Mouse (Mus musculus) E14TG2a.4 (cell line): ENCODE results near the gene Cxcr3.

Experiments used
- H3K27me3 ChIP-seq: 2 replicates; pipeline ENCODE4 v1.6.1; 2014; ENCODE audit warnings: low read length, control low read depth; ENCODE audit not compliant: insufficient read depth
- H3K36me3 ChIP-seq: 2 replicates; pipeline ENCODE4 v1.6.1; 2014; ENCODE audit warnings: low read length, control low read depth; ENCODE audit not compliant: insufficient read depth
- H3K4me1 ChIP-seq: replicated peaks from 2 replicates; pipeline ENCODE4 v1.6.1; 2014; ENCODE audit warnings: low read depth, low read length, control low read depth
- H3K4me3 ChIP-seq: replicated peaks from 2 replicates; pipeline ENCODE4 v1.5.1; 2014; ENCODE audit warnings: mild to moderate bottlenecking, low read length
- H3K9me3 ChIP-seq: 2 replicates; pipeline ENCODE4 v1.6.1; 2014; ENCODE audit warnings: low read length, control low read depth
- CTCF ChIP-seq: conservative IDR thresholded peaks from 2 replicates; pipeline ENCODE4 v1.5.1; 2014; ENCODE audit warnings: low read length
- NANOG ChIP-seq: IDR thresholded peaks from 2 replicates; pipeline ENCODE4 v1.6.1; 2014; ENCODE audit warnings: borderline replicate concordance, low read length, mixed read lengths
- POU5F1 ChIP-seq: IDR thresholded peaks from 2 replicates; pipeline ENCODE4 v1.6.1; 2014; ENCODE audit warnings: low read length, borderline replicate concordance

Cxcr3 gene

GRCm38 (mm10) chrX:101698232-101698631, 35.8 kb downstream of the Cxcr3 start:
- Histone ChIP-seq H3K4me1 (no peaks in the 10 kb centered on the region), H3K27me3 (peaks cover 32% of the 10 kb centered on the region), H3K4me3 (peak overlapping the region; percentile 52; the same call in 1 of the 2 replicates), H3K36me3 (peaks cover 15% of the 10 kb centered on the region; the same call in 1 of the 2 replicates), H3K9me3 (no peaks in the 10 kb centered on the region)
- TF ChIP-seq NANOG (no peak), CTCF (peak; percentile 31; the same call in 1 of the 2 replicates), POU5F1 (no peak)

- H3K9me3 ChIP-seq, result no peaks in the 10 kb centered on the region
- TF ChIP-seq CTCF, result no peak
- TF ChIP-seq NANOG, result no peak
- no peak for TF ChIP-seq POU5F1
- peaks cover 32% of the 10 kb centered on the region for H3K27me3 ChIP-seq
- H3K36me3 ChIP-seq, result peaks cover 10% of the 10 kb centered on the region; the same call in 1 of the 2 replicates
- H3K4me1 ChIP-seq, result no peaks in the 10 kb centered on the region
- H3K4me3 ChIP-seq, result peak overlapping the region; percentile 52
Observed at GRCm38 (mm10) chrX:101697537-101697936, 36.5 kb downstream of the Cxcr3 start.

GRCm38 (mm10) chrX:101695686-101696085, 38.4 kb downstream of the Cxcr3 start:
- H3K4me3 ChIP-seq, result peak overlapping the region; percentile 61
- no peak for TF ChIP-seq CTCF
- no peak for TF ChIP-seq NANOG
- TF ChIP-seq POU5F1, result no peak
- H3K27me3 ChIP-seq, result peaks cover 37% of the 10 kb centered on the region
- H3K9me3 ChIP-seq, result no peaks in the 10 kb centered on the region
- no peaks in the 10 kb centered on the region for H3K36me3 ChIP-seq
- H3K4me1 ChIP-seq, result no peaks in the 10 kb centered on the region
